Mouse (Mus musculus): Measurements from ENCODE around the gene Ccl6. TPM values are rescaled to one million over a fixed set of nuclear protein-coding genes. Genes with fewer than 3 reads are reported as not detected.

The Ccl6 gene
- polyA plus RNA-seq, 1 experiment: not detected

DNA sequence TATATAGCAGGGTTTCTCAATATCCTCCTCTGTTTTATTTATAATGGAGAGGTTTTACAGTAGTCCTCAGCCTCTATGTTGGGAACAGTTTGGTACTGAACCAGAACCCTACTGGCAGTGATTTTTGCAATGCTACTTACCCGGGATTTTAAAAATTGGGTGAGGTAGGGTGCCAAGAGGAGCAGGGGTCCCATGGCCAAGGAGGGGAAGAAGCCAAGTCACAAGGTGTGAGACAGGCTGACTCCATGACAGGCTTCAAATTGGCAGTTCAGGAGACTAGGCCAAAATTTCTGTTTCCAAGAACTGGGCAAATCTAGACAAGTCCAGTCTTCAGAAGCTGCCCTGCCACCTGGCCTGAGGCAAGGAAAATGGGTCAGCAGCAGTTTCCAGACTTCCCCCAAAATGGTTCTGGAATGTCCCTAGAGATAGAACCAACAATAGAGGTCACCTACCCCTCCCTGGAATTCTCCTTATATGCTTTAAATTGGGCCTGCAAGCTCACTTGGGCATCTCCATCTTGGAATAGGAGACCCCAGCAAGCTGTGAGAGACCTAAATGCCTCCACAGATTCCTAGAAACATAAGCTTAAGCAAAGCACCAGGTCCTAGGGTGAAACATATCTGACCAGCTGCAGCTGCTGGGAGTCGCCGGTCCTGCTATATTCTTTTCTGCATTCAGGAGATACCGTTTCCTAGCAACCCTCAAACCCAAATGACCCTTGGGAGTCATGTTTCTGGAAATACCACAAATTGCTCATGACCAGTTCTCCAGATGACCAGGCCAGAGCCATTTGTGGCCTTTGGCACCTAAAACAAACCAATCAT is 10.0 kb downstream of the Ccl6 start:
- TF ChIP-seq TAL1 (IDR thresholded peaks at IDR 0.05; ENCODE audit: low read length): no peak
- TF ChIP-seq GATA1 (IDR thresholded peaks at IDR 0.05; ENCODE audit: low read length): no peak

DNA sequence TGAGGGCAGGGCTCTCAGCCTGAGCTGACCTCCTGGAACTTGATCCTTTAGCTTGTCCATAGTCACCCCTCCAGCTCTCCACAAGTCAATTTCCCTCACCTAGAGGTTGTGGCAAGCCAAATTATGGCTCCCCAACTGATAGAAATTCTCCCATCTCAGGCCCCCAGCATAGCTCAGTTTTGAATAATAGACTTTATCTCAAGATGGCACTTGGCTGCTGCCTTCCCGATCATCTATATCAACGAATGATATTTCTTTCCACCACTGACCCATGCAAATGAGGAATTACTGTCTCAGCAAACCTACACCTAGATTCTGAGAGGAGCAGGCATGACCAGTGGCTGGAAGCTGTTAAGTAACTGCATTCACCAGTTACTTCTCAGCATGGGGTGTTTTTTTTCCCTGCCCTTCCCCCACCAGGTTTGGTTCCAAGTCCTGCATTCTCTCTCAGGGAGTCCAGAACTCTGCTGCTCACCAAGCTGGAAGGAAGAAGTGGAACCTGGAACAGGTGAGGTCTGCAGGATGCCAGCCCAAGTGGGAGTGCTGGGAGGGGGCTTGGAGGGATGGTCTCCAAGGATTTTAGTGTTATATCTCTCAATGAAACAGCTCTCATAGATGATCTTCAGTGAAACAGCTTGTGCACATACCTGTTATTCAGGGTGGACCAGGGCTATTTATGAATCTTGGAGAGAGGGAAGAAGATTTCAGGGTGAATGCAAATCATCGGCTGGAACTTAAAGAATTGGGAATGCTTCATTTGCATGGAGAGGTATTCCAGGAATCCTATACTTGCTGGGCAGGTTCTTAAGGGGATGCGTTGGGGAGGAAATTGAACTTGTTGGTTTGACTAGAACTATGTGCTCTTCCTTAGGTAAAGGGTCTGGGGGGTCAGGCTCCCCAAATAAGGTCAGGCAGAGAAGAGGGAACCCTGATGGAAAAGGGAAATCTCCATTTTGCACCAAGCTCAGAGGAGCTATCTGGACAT is 11.0 kb downstream of the Ccl6 start:
- H3K27me3 ChIP-seq (ENCODE audit: control insufficient read depth): no peaks in the 10 kb centered on the region
- H3K4me3 ChIP-seq (replicated peaks): no peak overlapping the region
- no peaks in the 10 kb centered on the region for H3K4me1 ChIP-seq (ENCODE audit: control insufficient read depth)
- TF ChIP-seq TAL1 (IDR thresholded peaks at IDR 0.05; ENCODE audit: low read length): no peak
- no peak for TF ChIP-seq GATA1 (IDR thresholded peaks at IDR 0.05; ENCODE audit: low read length)
- no peaks in the 10 kb centered on the region for H3K9me3 ChIP-seq (ENCODE audit: control insufficient read depth, low read length)
- H3K36me3 ChIP-seq (ENCODE audit: control insufficient read depth): no peaks in the 10 kb centered on the region

More for the DNA sequence above, 10.0 kb downstream of the Ccl6 start:
- Histone ChIP-seq H3K36me3 (ENCODE audit: control insufficient read depth) (no peaks in the 10 kb centered on the region), H3K27me3 (ENCODE audit: control insufficient read depth) (no peaks in the 10 kb centered on the region), H3K4me1 (ENCODE audit: control insufficient read depth) (no peaks in the 10 kb centered on the region), H3K9me3 (ENCODE audit: control insufficient read depth, low read length) (no peaks in the 10 kb centered on the region), H3K4me3 (replicated peaks) (no peak overlapping the region)

DNA sequence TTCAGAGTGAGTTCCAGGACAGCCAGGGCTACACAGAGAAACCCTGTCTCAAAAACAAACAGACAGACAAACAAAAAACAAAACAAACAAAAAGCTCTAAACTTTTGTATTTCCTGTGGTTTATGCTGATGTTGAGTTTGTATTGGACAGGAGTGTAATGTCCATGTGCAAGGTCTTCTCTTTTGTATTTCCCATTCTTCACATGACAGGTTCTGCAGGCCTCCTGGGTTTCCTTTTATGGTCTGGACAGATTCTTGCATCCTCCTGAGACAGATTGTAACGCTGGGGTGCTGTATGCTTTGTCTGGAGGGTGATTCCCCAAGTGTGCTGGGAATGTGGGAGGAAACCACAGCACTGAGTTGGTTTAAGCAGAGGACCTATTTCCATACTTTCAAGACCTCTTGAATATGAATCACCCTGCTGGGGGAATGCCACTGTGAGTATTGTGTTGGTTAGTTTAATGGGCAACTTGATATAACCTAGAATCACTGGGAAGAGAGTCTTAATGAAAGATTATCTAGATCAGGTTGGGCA is 12.1 kb downstream of the Ccl6 start:
- H3K36me3 ChIP-seq (ENCODE audit: control insufficient read depth): peaks cover 3% of the 10 kb centered on the region; the same call in 1 of the 2 replicates
- no peaks in the 10 kb centered on the region for H3K9me3 ChIP-seq (ENCODE audit: control insufficient read depth, low read length)
- no peak for TF ChIP-seq TAL1 (IDR thresholded peaks at IDR 0.05; ENCODE audit: low read length)
- no peak for TF ChIP-seq GATA1 (IDR thresholded peaks at IDR 0.05; ENCODE audit: low read length)
- no peak overlapping the region for H3K4me3 ChIP-seq (replicated peaks)
- H3K4me1 ChIP-seq (ENCODE audit: control insufficient read depth): no peaks in the 10 kb centered on the region
- no peaks in the 10 kb centered on the region for H3K27me3 ChIP-seq (ENCODE audit: control insufficient read depth)

GRCm38 (mm10) chr11:83578999-83579398 is 13.9 kb downstream of the Ccl6 start:
- peaks cover 3% of the 10 kb centered on the region; the same call in 1 of the 2 replicates for H3K36me3 ChIP-seq (ENCODE audit: control insufficient read depth)
- no peak overlapping the region for H3K4me3 ChIP-seq (replicated peaks)
- no peaks in the 10 kb centered on the region for H3K4me1 ChIP-seq (ENCODE audit: control insufficient read depth)

GRCm38 (mm10) chr11:83578186-83578760 is 14.6 kb downstream of the Ccl6 start, which contains the start of gene Ccl9:
TSS of gene Ccl9 (minus strand) at chr11:83578636.
- no peak for TF ChIP-seq TAL1 (IDR thresholded peaks at IDR 0.05; ENCODE audit: low read length)
- H3K4me3 ChIP-seq (replicated peaks): no peak within 1 kb of the TSS
- peaks cover 3% of the 10 kb centered on the region; the same call in 1 of the 2 replicates for H3K36me3 ChIP-seq (ENCODE audit: control insufficient read depth)

More at GRCm38 (mm10) chr11:83578999-83579398, 13.9 kb downstream of the Ccl6 start:
- TF ChIP-seq TAL1 (IDR thresholded peaks at IDR 0.05; ENCODE audit: low read length) (no peak), GATA1 (IDR thresholded peaks at IDR 0.05; ENCODE audit: low read length) (no peak)
- H3K27me3 ChIP-seq (ENCODE audit: control insufficient read depth): no peaks in the 10 kb centered on the region
- H3K9me3 ChIP-seq (ENCODE audit: control insufficient read depth, low read length): no peaks in the 10 kb centered on the region

DNA sequence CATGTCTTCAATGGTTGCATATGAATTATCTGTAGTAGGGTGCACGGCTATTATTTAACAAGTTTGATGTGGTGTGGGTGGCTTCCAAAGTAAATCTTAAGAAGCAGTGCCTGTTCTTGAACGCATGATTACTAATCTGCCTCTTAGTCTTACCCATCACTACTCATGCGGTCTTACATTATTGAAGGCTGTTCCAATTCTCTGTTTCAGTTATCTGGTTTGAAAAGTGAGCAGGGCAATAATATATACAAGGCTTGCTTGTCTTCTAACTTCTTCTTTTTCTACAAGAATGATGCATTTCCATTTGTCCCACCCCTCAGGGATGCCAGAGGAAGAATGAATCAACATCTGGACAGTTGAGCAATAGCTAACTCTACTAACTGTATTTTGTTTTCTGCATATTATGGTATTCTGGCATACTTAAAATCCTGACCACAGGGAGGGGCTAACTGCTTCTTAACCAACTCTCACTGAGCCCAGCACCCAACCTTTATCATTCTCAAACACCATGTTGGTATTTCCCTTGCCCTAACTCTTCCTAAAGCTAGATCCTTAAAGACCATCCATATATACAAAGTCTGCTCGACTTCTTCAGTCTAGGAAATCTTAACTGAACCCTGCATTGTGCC is 15.8 kb downstream of the Ccl6 start:
- Histone ChIP-seq H3K9me3 (ENCODE audit: control insufficient read depth, low read length) (no peaks in the 10 kb centered on the region), H3K4me1 (ENCODE audit: control insufficient read depth) (no peaks in the 10 kb centered on the region), H3K27me3 (ENCODE audit: control insufficient read depth) (no peaks in the 10 kb centered on the region), H3K36me3 (ENCODE audit: control insufficient read depth) (peaks cover 3% of the 10 kb centered on the region; the same call in 1 of the 2 replicates), H3K4me3 (replicated peaks) (no peak overlapping the region)
- TF ChIP-seq TAL1 (IDR thresholded peaks at IDR 0.05; ENCODE audit: low read length): no peak
- TF ChIP-seq GATA1 (IDR thresholded peaks at IDR 0.05; ENCODE audit: low read length): no peak

More at GRCm38 (mm10) chr11:83578186-83578760, 14.6 kb downstream of the Ccl6 start, which contains the start of gene Ccl9:
- no peaks in the 10 kb centered on the region for H3K4me1 ChIP-seq (ENCODE audit: control insufficient read depth)
- no peaks in the 10 kb centered on the region for H3K9me3 ChIP-seq (ENCODE audit: control insufficient read depth, low read length)
- no peaks in the 10 kb centered on the region for H3K27me3 ChIP-seq (ENCODE audit: control insufficient read depth)

GRCm38 (mm10) chr11:83572834-83573233 is 20.1 kb downstream of the Ccl6 start:
- Histone ChIP-seq H3K36me3 (ENCODE audit: control insufficient read depth) (peaks cover 3% of the 10 kb centered on the region; the same call in 1 of the 2 replicates), H3K4me1 (ENCODE audit: control insufficient read depth) (no peaks in the 10 kb centered on the region; the same call in 1 of the 2 replicates), H3K4me3 (replicated peaks) (no peak overlapping the region), H3K27me3 (ENCODE audit: control insufficient read depth) (no peaks in the 10 kb centered on the region), H3K9me3 (ENCODE audit: control insufficient read depth, low read length) (no peaks in the 10 kb centered on the region)
- TF ChIP-seq GATA1 (IDR thresholded peaks at IDR 0.05; ENCODE audit: low read length): no peak

DNA sequence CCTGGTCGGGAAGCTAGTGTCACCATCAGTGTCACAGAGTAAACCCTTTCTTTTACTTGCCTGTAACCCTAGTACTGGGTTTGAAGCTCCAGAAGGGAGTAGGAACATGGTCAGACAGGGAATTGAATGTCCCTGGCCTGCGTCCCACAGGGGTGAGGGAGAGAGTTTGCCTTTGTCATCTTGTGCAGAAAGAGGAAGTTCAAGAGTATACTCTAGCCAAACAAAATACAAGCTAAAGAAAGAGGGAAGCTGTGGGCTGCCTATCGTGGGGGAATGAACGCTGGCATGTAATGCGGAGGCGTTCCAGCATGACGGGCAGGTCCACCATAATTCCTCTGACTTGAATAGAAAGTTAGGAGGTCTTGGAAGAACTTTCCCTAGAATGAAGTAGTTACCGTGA is 20.7 kb downstream of the Ccl6 start:
- TF ChIP-seq GATA1 (IDR thresholded peaks at IDR 0.05; ENCODE audit: low read length): no peak
- TF ChIP-seq TAL1 (IDR thresholded peaks at IDR 0.05; ENCODE audit: low read length): no peak
- H3K9me3 ChIP-seq (ENCODE audit: control insufficient read depth, low read length): no peaks in the 10 kb centered on the region
- no peaks in the 10 kb centered on the region for H3K27me3 ChIP-seq (ENCODE audit: control insufficient read depth)
- no peak overlapping the region for H3K4me3 ChIP-seq (replicated peaks)
- peaks cover 3% of the 10 kb centered on the region; the same call in 1 of the 2 replicates for H3K36me3 ChIP-seq (ENCODE audit: control insufficient read depth)
- no peaks in the 10 kb centered on the region; the same call in 1 of the 2 replicates for H3K4me1 ChIP-seq (ENCODE audit: control insufficient read depth)

All from erythroblast, embryonic 14.5 days (primary cell).